11 mouse cellular contexts compared by ENCODE assay signal in the genomic region with DNA sequence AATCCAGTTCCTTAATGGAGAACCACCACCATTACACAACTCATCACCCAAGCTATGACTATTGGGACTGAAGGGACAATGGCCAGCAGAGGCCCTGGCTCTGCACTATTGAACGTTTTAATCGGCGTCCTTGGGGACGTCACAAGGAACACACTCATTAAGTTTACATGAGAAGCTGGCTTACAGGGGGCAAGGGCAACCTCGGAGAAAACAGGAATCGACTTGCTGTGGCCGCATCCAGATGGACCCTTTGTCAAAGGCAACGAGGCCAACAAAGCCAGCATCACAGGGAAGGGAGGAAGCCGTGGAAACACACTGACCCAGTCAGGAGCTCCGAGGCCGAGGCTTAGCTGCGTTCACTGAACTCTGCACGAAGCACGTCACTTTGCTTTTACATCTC.
DNase-seq lines count a peak whose midpoint lies in the region; ATAC-seq and TF ChIP-seq lines count a peak whose summit lies in the region.
"Had no signal": no experiment of that assay in that cellular context is flagged by ENCODE, and none has a peak within 500 bp of the region (broad histone marks: within the 10 kb centered on the region; RNA-seq: fewer than 3 reads in every experiment).

No protein-coding gene starts in this region.

- DNase-seq in cerebellum, adult 2 months = peak; percentile 12 to 24
- peak; percentile 73 for DNase-seq in embryonic facial prominence, embryonic 14.5 days (ENCODE audit: low spot score)
- DNase-seq in kidney, postnatal 10 days = no peak
- no peak for DNase-seq in heart, adult 8-10 months (ENCODE audit: low spot score)
- no peak for DNase-seq in limb, embryonic 10.5 days (ENCODE audit: low spot score)
- DNase-seq: kidney, adult 9 months; lung, adult 2 months had no signal

- no peak overlapping the region for H3K4me3 ChIP-seq in cerebellum, adult 2 months (replicated peaks; ENCODE audit: insufficient read depth, low read depth, low read length)
- no peak overlapping the region for H3K4me3 ChIP-seq in embryonic facial prominence, embryonic 14.5 days (ENCODE audit: low read depth, low read length)
- H3K4me3 ChIP-seq in hindbrain, embryonic 16.5 days (ENCODE audit: low read length) = no peak overlapping the region
- H3K4me3 ChIP-seq in neural tube, embryonic 14.5 days (ENCODE audit: low read depth, low read length) = no peak overlapping the region
- H3K4me3 ChIP-seq in limb, embryonic 10.5 days = no peak overlapping the region
- H3K4me3 ChIP-seq: myocyte had no signal

- no peak overlapping the region for H3K4me2 ChIP-seq in embryonic facial prominence, embryonic 14.5 days (ENCODE audit: low read depth, low read length)
- peak overlapping the region; percentile 22; the same call in 1 of the 2 replicates for H3K4me2 ChIP-seq in hindbrain, embryonic 16.5 days (ENCODE audit: low read length)
- peak overlapping the region; percentile 3; the same call in 1 of the 2 replicates for H3K4me2 ChIP-seq in neural tube, embryonic 14.5 days (ENCODE audit: low read depth, low read length)

- 39% methylated on average over 14 of the region's 14 CpGs for WGBS in cerebellum, adult 2 months
- WGBS in embryonic facial prominence, embryonic 14.5 days = 77% methylated on average over 14 of the region's 14 CpGs
- WGBS in hindbrain, embryonic 16.5 days = 18% methylated on average over 14 of the region's 14 CpGs
- WGBS in neural tube, embryonic 14.5 days = 24% methylated on average over 14 of the region's 14 CpGs
- WGBS in limb, embryonic 10.5 days = 89% methylated on average over 14 of the region's 14 CpGs

- no peak overlapping the region for H3K27ac ChIP-seq in cerebellum, adult 2 months (ENCODE audit: insufficient read depth, low read length)
- H3K27ac ChIP-seq in embryonic facial prominence, embryonic 14.5 days (replicated peaks; ENCODE audit: low read depth, low read length) = no peak overlapping the region
- H3K27ac ChIP-seq in hindbrain, embryonic 16.5 days (ENCODE audit: low read depth, low read length) = peak overlapping the region; percentile 40; the same call in 1 of the 2 replicates
- H3K27ac ChIP-seq in neural tube, embryonic 14.5 days (ENCODE audit: low read depth, low read length) = peak overlapping the region; percentile 52
- H3K27ac ChIP-seq in limb, embryonic 10.5 days = no peak overlapping the region

- peaks cover 8% of the 10 kb centered on the region for H3K4me1 ChIP-seq in cerebellum, adult 2 months (ENCODE audit: control insufficient read depth, insufficient read depth, low read length)
- H3K4me1 ChIP-seq in embryonic facial prominence, embryonic 14.5 days (ENCODE audit: control insufficient read depth, insufficient read depth, low read length) = 0 out of 2 replicates have a peak, but pooled peaks cover 5% of the 10 kb centered on the region
- peaks cover 11% of the 10 kb centered on the region for H3K4me1 ChIP-seq in hindbrain, embryonic 16.5 days (ENCODE audit: control insufficient read depth, insufficient read depth, low read depth, low read length)
- H3K4me1 ChIP-seq in neural tube, embryonic 14.5 days (ENCODE audit: control insufficient read depth, insufficient read depth, low read length) = peaks cover 19% of the 10 kb centered on the region
- no peaks in the 10 kb centered on the region for H3K4me1 ChIP-seq in limb, embryonic 10.5 days

- no peaks in the 10 kb centered on the region for H3K27me3 ChIP-seq in cerebellum, adult 2 months (ENCODE audit: control insufficient read depth, insufficient read depth, low read length)
- H3K27me3 ChIP-seq in embryonic facial prominence, embryonic 14.5 days (replicated peaks; ENCODE audit: control insufficient read depth, insufficient read depth, low read length) = no peaks in the 10 kb centered on the region
- no peaks in the 10 kb centered on the region for H3K27me3 ChIP-seq in hindbrain, embryonic 16.5 days (replicated peaks; ENCODE audit: control insufficient read depth, insufficient read depth, low read length)
- H3K27me3 ChIP-seq in neural tube, embryonic 14.5 days (ENCODE audit: control insufficient read depth, insufficient read depth, low read length) = no peaks in the 10 kb centered on the region
- no peaks in the 10 kb centered on the region for H3K27me3 ChIP-seq in limb, embryonic 10.5 days (ENCODE audit: low read depth, poor library complexity, severe bottlenecking)

- no peak for ATAC-seq in cerebellum, adult (ENCODE audit: insufficient number of reproducible peaks, low FRiP score, low TSS enrichment)
- peak; percentile 83; the same call in 1 of the 2 replicates for ATAC-seq in embryonic facial prominence, embryonic 14.5 days (ENCODE audit: low read depth)
- ATAC-seq in hindbrain, embryonic 16.5 days = peak; percentile 53
- peak; percentile 33; the same call in 1 of the 2 replicates for ATAC-seq in neural tube, embryonic 14.5 days (ENCODE audit: low read depth)

- no peak overlapping the region for H3K9ac ChIP-seq in embryonic facial prominence, embryonic 14.5 days (ENCODE audit: low read depth, low read length)
- H3K9ac ChIP-seq in hindbrain, embryonic 16.5 days (ENCODE audit: low read depth, low read length) = peak overlapping the region; percentile 8; the same call in 1 of the 2 replicates
- H3K9ac ChIP-seq in neural tube, embryonic 14.5 days (replicated peaks; ENCODE audit: low read depth, low read length) = no peak overlapping the region

- no peak for TF ChIP-seq POLR2A in cerebellum, adult 2 months (IDR thresholded peaks at IDR 0.05; ENCODE audit: borderline replicate concordance, insufficient read depth, low read length)

- no peaks in the 10 kb centered on the region for H3K9me3 ChIP-seq in embryonic facial prominence, embryonic 14.5 days (ENCODE audit: control insufficient read depth, low read length)
- no peaks in the 10 kb centered on the region for H3K9me3 ChIP-seq in hindbrain, embryonic 16.5 days (ENCODE audit: control insufficient read depth, low read length)
- no peaks in the 10 kb centered on the region for H3K9me3 ChIP-seq in neural tube, embryonic 14.5 days (ENCODE audit: control insufficient read depth, low read length)
- H3K9me3 ChIP-seq in limb, embryonic 10.5 days (replicated peaks) = no peaks in the 10 kb centered on the region

- no peak for TF ChIP-seq CTCF in cerebellum, adult 2 months (IDR thresholded peaks at IDR 0.05; ENCODE audit: borderline replicate concordance, insufficient read depth, low read depth, low read length)

- H3K36me3 ChIP-seq in embryonic facial prominence, embryonic 14.5 days (ENCODE audit: control insufficient read depth, insufficient read depth, low read length) = no peaks in the 10 kb centered on the region
- H3K36me3 ChIP-seq in hindbrain, embryonic 16.5 days (ENCODE audit: control insufficient read depth, insufficient read depth, low read length) = no peaks in the 10 kb centered on the region
- no peaks in the 10 kb centered on the region for H3K36me3 ChIP-seq in neural tube, embryonic 14.5 days (ENCODE audit: control insufficient read depth, insufficient read depth, low read length)
- H3K36me3 ChIP-seq in limb, embryonic 10.5 days = no peaks in the 10 kb centered on the region

Comparison
In these comparisons a context has a peak if more than half of its experiments do, and no peak if none do; other contexts are left out.
1. DNase-seq: peak in cerebellum, adult 2 months (2 of 2) and embryonic facial prominence, embryonic 14.5 days (single experiment); none in kidney, postnatal 10 days (single experiment), heart, adult 8-10 months (single experiment) and limb, embryonic 10.5 days (single experiment).
2. H3K27ac ChIP-seq: peak in hindbrain, embryonic 16.5 days (single experiment) and neural tube, embryonic 14.5 days (single experiment); none in cerebellum, adult 2 months (single experiment), embryonic facial prominence, embryonic 14.5 days (single experiment) and limb, embryonic 10.5 days (single experiment).